Mouse (Mus musculus) ES-Bruce4 (cell line): ENCODE results near the gene Dnaja4.

ENCODE experiments used
- CTCF ChIP-seq: IDR thresholded peaks from one replicate; pipeline ENCODE4 v1.8.1; 2011; ENCODE audit warnings: low read depth, low read length
- EP300 ChIP-seq: IDR thresholded peaks from 2 replicates; pipeline ENCODE4 v1.6.1; 2011; ENCODE audit warnings: low read depth, low read length; ENCODE audit not compliant: insufficient read depth

GRCm38 (mm10) chr9:54736284-54736701 is 37.6 kb downstream of the Dnaja4 start:
- TF ChIP-seq CTCF (peak; percentile 88), EP300 (no peak)
